Mouse (Mus musculus): Measurements from ENCODE around the gene Olfr311.

Gene Olfr311

GRCm38 (mm10) chr11:58883756-58884155 is 44.7 kb downstream of the Olfr311 start:
- DNase-seq: no peak

DNA sequence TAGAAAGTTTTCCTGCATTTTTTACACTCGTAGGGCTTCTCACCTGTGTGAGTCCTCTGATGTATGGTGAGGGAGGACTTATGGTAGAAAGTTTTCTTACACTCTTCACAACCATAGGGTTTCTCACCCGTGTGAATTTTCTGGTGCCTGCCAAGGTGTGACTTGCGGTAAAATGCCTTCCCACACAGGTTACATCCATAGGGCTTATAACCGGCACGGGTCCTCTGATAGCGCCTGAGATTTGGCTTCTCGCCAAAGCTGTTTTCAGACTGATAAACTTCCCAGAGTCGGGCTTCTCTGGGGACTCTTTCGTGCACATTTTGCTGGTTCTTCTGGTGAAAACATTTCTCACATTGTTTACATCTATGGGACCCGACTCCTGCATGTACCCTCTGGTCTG is 51.5 kb downstream of the Olfr311 start:
- no peak for DNase-seq

Measured in layer of hippocampus, adult 9-11 months (tissue).